Mouse (Mus musculus) small intestine, adult 2 months (tissue): ENCODE measurements at regions not wholly inside any gene's neighbourhood (a gene's known extent, or its start where the extent isn't known, plus 50 kb on each side); places are given as distances from the start of the nearest gene placed in this dataset.

Experiments
- H3K27ac ChIP-seq: fragments of 200-500 bp; 2 replicates; pipeline ENCODE4 v1.5.1; 2012; ENCODE audit warnings: low read depth, low read length, control low read depth, inconsistent platforms; ENCODE audit not compliant: insufficient read depth
- H3K27me3 ChIP-seq: fragments of 200-500 bp; 2 replicates; pipeline ENCODE4 v1.6.1; 2012; ENCODE audit warnings: mild to moderate bottlenecking, moderate library complexity, low read length, inconsistent platforms; ENCODE audit not compliant: control insufficient read depth, insufficient read depth
- H3K36me3 ChIP-seq: fragments of 200-500 bp; 2 replicates; pipeline ENCODE4 v1.6.1; 2012; ENCODE audit warnings: mild to moderate bottlenecking, low read length, control low read depth, inconsistent platforms; ENCODE audit not compliant: control insufficient read depth, insufficient read depth
- H3K4me1 ChIP-seq: fragments of 200-500 bp; 2 replicates; pipeline ENCODE4 v1.6.1; 2012; ENCODE audit warnings: low read length, inconsistent platforms, mixed read lengths; ENCODE audit not compliant: control insufficient read depth, insufficient read depth, insufficient read length
- H3K4me3 ChIP-seq: fragments of 200-500 bp; 2 replicates; pipeline ENCODE4 v1.5.1; 2012; ENCODE audit warnings: low read depth, mild to moderate bottlenecking, control low read depth, inconsistent platforms, low read length, moderate library complexity
- CTCF ChIP-seq: fragments of 200-500 bp; IDR thresholded peaks from 2 replicates; pipeline ENCODE4 v1.5.1; 2012; ENCODE audit warnings: low read depth, mild to moderate bottlenecking, control low read depth, inconsistent platforms, low read length, moderate library complexity, mixed read lengths; ENCODE audit not compliant: insufficient replicate concordance, insufficient read length; ENCODE audit errors: extremely low read depth
- POLR2A ChIP-seq: fragments of 200-500 bp; IDR thresholded peaks from 2 replicates; pipeline ENCODE4 v1.6.1; 2012; ENCODE audit warnings: low read depth, mild to moderate bottlenecking, control low read depth, inconsistent platforms, low read length, moderate library complexity
- WGBS: fragments of 180-500 bp; shearing (Covaris S2); methylation state at CpG from one replicate; pipeline ENCODE4 v1.1.7; 2018; 5-methylcytosine and 5-hydroxymethylcytosine counted together

DNA sequence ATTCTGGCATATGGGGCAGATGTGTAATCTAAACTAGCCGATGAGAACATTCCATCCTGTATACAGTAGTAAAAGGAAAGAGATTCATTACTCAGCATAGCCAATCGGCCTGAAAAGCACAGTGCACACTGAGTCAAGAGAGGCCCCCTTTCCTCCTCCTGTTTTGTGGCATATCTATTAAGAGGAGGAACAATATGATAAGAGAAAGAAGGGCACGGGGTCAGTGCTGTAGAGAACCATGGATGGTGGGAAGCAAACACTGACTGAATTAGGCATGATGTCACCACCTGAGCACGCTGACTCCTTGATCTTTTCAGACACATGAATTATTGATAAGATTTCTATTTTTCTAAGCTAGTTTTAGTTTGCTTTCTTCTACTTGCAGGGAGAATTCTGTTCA lies 554.5 kb upstream of the Adamts9 start:
- 39% methylated on average over 4 of the region's 4 CpGs for WGBS
- Histone ChIP-seq H3K4me3 (no peak overlapping the region), H3K4me1 (no peaks in the 10 kb centered on the region), H3K36me3 (no peaks in the 10 kb centered on the region), H3K27me3 (no peaks in the 10 kb centered on the region), H3K27ac (no peak overlapping the region)
- no peak for TF ChIP-seq CTCF
- no peak for TF ChIP-seq POLR2A

GRCm38 (mm10) chr6:93488441-93488955 lies 545.2 kb upstream of the Adamts9 start:
- Histone ChIP-seq H3K4me3 (no peak overlapping the region), H3K36me3 (no peaks in the 10 kb centered on the region), H3K27me3 (no peaks in the 10 kb centered on the region), H3K27ac (no peak overlapping the region), H3K4me1 (no peaks in the 10 kb centered on the region)
- TF ChIP-seq CTCF (no peak), POLR2A (no peak)
- 73% methylated on average over 2 of the region's 2 CpGs for WGBS

GRCm38 (mm10) chr6:93478521-93478920 lies 535.2 kb upstream of the Adamts9 start:
- WGBS, result 94% methylated on average over 2 of the region's 2 CpGs

GRCm38 (mm10) chr6:93474981-93475380 lies 531.7 kb upstream of the Adamts9 start:
- no peaks in the 10 kb centered on the region for H3K4me1 ChIP-seq
- TF ChIP-seq POLR2A (no peak), CTCF (no peak)
- 21% methylated on average over 1 of the region's 1 CpGs for WGBS
- no peak overlapping the region for H3K4me3 ChIP-seq
- H3K27ac ChIP-seq, result no peak overlapping the region
- H3K36me3 ChIP-seq, result no peaks in the 10 kb centered on the region
- no peaks in the 10 kb centered on the region for H3K27me3 ChIP-seq

More at GRCm38 (mm10) chr6:93478521-93478920, 535.2 kb upstream of the Adamts9 start:
- Histone ChIP-seq H3K27me3 (no peaks in the 10 kb centered on the region), H3K4me3 (no peak overlapping the region), H3K36me3 (no peaks in the 10 kb centered on the region), H3K27ac (no peak overlapping the region), H3K4me1 (no peaks in the 10 kb centered on the region)
- TF ChIP-seq POLR2A, result no peak
- TF ChIP-seq CTCF, result no peak

DNA sequence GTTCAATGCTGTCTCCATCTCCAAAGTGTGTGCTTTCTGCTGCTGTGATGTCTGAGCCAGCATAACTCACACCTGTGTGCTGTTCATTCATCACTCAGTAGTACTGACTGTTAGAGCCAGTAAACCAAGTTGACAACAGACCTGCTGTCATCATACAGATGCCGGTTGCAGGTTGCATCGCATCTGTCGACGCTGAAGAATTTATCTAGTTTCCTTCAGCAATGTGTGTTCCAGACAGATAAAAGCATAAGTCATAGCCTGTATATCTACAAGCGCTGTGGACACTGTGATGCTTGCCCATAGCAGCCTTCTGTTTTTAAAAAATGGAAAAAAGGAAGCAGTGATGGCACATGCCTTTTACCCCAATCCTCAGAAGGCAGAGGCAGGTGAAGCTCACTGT lies 524.6 kb upstream of the Adamts9 start:
- TF ChIP-seq CTCF (no peak), POLR2A (no peak)

GRCm38 (mm10) chr6:93462861-93463260 lies 519.6 kb upstream of the Adamts9 start:
- Histone ChIP-seq H3K36me3 (no peaks in the 10 kb centered on the region), H3K4me1 (no peaks in the 10 kb centered on the region), H3K27me3 (no peaks in the 10 kb centered on the region), H3K27ac (no peak overlapping the region), H3K4me3 (no peak overlapping the region)
- WGBS, result 75% methylated on average over 4 of the region's 4 CpGs
- TF ChIP-seq CTCF (no peak), POLR2A (no peak)

More for the DNA sequence above, 524.6 kb upstream of the Adamts9 start:
- 91% methylated on average over 5 of the region's 5 CpGs for WGBS
- Histone ChIP-seq H3K4me1 (no peaks in the 10 kb centered on the region), H3K4me3 (no peak overlapping the region), H3K36me3 (no peaks in the 10 kb centered on the region), H3K27ac (no peak overlapping the region), H3K27me3 (no peaks in the 10 kb centered on the region)

DNA sequence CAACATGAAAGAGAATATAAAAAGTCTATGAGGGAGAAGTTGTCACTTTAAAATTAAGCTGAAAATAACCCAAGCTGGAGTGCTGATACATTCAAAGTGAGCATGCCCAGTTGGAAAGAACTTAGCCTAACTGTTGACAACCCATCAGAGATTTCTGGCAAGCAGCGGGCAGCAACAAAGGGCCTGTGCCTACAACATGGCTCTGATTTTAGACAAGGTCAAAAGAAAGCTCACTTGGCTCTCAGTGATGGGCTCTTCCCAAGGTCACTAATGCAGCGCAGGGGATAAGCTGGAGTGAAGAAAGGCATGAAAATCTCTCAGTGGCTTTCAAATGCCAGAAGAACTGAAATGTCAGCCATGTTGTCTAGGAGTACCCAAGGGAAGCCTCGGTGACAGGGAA lies 518.1 kb upstream of the Adamts9 start:
- TF ChIP-seq POLR2A (no peak), CTCF (no peak)
- no peaks in the 10 kb centered on the region for H3K27me3 ChIP-seq
- H3K4me1 ChIP-seq, result no peaks in the 10 kb centered on the region
- WGBS, result 90% methylated on average over 3 of the region's 3 CpGs
- no peaks in the 10 kb centered on the region for H3K36me3 ChIP-seq
- H3K4me3 ChIP-seq, result no peak overlapping the region
- no peak overlapping the region for H3K27ac ChIP-seq
